Mouse (Mus musculus): ENCODE measurements around the gene Dguok.

The Dguok gene

GRCm38 (mm10) chr6:83455328-83456130, 51.2 kb downstream of the Dguok start:
- no peak for DNase-seq

- no peak for DNase-seq
These were observed 53.1 kb downstream of the Dguok start for GRCm38 (mm10) chr6:83453706-83454105.

- no peak for DNase-seq
These were observed 56.1 kb downstream of the Dguok start for GRCm38 (mm10) chr6:83450451-83451303.

GRCm38 (mm10) chr6:83449440-83449839, 57.3 kb downstream of the Dguok start:
- no peak for DNase-seq

DNA sequence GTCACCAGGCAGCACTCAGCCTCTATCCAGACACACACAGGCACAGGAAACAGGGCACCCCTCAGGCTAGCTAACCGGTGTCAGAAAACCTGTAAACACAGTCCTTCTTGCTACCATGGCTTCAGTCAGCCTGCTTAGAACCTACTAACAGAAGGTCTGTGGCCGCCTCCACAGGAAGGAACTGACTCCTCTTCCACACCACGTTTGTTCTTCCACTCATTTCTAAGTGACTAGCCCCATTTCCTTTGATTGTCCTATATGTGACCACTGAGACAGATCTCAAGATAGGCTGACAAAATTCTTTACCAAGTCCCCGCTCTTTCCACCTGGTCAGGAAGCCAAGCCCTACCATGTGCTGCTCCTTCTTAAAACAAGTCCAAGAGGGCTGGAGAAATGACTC, 57.9 kb downstream of the Dguok start:
- no peak for DNase-seq

- DNase-seq: no peak
These were observed 59.7 kb downstream of the Dguok start for GRCm38 (mm10) chr6:83447031-83447430.

DNA sequence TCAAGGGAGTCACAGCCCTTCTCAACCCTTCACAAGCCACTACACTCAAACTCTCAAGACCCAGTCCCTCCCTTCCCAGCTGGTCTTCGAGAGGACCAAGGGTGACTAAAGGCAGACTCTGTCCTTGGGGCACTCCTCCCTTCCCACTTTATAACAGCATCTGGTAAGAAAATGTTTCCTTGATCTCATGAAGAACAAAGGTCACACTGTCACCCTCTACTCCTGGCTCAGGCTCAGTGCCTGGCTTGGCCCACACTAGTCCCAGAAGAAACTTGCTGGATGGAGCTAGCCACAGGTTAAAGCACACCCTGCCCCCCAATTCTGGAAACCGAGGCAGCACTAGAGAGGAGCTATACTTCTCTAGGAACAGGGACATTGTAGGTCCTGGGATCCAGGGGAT, 61.0 kb downstream of the Dguok start:
- DNase-seq: peak in 1 of 2 experiments; percentile 59

GRCm38 (mm10) chr6:83443441-83444340, 63.1 kb downstream of the Dguok start:
- peak; percentile 93 to 95 for DNase-seq

DNA sequence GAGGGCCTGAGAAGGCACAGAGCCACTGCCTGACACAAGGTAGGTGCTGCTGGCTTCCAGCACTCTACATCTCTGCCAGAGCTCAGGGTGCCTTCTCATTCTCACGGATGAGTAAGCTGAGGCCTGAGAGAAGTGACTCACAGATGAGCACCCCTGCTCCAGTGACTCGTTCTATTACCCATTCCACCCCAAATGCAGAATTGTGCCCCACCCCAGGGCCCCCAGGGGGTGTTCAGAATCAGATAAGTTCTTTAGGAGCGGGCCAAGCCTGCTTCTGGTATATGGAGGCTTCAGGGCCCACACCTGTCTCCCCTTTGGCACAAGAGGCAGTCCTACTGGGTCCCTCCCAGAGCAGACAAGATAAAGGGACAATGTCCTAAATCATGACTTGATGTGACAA, 64.1 kb downstream of the Dguok start:
- no peak for DNase-seq

DNA sequence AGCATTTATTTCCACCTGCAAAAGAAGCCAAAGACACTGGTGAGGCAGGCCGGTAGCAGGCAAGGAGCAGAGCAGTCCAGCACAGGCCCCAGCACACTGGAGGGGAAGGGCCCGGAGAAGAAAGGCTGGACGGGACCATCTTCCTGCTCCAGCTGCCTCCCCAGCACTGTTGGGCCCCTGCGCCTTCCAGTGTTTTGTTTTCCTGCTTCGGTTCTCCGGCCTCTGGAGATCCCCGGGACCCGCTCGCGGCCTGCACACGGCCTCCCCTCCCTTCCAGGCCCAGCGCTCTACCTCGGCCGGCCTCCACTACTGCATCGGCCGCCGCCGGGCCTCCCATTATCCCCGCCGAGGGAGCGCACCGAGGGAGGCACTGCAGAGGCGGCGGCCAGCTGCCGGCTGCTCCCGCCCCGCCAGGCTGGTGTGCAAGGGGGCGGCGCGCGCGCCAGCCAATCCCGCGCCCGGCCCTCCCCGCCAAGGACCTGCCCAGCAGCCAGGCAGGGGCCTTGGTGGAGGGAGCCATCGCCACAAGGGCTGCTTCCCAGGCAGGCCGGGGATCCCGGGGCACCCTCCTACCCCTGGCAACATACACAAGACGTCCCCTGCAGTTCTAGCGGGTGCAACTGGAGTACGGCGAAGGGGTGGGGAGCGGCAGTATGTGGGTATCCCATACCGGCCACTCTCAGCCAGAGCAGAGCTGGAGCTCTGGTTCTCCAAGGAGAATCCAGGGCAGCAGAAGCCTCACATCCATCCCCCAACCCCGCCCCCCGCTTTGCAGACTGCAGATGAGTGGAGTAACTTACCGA, 65.3 kb downstream of the Dguok start:
- peak; percentile 89 to 90 for DNase-seq

DNA sequence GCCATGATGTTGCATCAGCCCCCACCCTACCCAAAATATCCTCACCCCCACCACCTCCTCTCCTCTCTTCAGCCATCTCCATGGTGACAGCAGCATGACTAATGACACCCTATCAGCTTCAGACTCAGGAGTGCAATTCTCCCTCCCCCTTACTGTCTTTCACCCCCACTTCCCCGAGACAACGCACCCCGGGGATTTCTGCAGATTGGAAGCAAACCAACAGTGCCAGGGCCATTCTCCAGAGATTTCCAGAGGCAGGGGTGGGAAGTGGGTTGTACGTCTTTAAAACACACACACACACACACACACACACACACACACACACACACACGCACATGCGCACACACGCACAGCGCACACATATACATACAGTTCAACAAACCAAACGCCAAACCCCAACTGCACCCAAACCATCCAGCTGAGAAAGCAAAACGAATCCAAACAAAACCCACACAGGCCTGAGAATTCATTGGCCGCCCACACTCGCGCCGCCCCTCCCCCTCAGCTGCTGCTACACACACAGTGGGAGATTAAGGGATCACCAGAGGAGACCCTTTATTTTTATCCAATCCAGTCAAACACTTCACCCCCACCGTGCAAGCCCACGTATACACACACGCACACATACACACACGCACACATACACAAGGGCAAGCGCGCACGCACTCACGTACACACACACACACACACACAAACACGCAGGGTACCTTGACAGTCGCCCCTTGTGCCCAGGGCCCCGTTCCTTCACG, 66.1 kb downstream of the Dguok start:
- DNase-seq: peak; percentile 55 to 62

DNA sequence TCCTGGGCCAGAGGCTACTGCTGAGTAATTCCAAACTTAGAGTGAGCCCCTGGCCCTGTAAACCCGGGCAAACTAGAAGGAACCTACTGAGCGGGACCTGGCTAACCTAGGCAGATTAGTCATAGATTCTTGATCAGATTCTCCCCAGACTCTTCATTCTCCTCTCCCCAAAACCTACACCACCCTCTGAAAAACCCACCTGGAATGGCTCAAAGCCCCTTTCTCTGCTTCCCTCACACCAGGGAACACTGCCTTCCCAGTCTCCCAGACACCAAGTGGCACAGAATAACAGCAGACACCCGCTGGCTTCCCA, 66.6 kb downstream of the Dguok start:
- DNase-seq: no peak

DNA sequence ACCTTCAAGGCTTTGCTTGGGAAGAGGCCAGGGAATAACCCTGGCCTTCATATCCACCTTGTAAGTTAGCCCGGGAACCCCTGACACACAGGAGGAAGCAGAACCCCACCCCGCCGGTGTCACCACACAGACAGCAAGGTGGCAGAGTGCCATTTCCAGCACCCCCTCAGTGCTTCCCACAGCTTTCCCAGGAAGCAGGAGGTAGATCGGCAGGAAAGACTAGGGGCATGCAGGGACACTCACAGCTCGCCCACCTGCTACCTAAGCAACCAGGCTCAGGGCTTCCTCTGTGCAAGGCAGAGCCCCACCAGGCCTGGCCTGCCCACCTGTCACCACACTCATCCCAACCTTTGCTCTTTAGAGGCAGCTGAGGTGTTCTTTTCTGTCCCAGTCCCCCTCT, 67.0 kb downstream of the Dguok start:
- no peak for DNase-seq

DNA sequence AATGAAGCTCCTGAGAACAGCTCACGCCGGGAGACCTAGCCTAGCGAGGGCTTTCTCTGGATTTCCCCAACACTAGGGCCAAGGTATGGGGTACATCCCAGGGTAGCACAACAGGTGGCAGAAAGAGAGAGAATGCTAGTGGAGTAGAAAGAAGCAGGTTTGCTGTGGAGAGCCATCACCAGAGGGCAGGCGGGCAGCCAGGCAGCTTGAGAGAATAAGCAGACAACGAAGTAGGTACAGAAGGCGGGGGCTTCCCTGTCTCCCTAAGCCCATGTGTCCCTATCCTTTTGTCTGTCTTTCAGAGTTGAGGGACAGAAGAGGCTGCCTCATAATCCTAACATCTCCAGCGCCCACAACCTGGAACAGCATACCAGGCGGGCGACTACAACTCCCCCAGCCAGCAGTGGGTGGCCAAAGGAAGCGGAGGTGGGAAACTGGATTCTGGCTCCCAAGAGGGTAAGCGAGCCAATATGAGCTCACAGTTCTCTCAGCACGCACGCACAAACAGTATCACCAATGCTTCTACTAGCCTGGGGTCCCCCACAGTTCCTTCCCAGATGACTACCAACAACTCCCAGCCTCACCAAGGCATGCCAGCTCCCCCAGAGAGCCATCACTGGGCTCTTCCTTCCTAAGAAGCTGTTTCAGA, 67.5 kb downstream of the Dguok start:
- no peak for DNase-seq

DNA sequence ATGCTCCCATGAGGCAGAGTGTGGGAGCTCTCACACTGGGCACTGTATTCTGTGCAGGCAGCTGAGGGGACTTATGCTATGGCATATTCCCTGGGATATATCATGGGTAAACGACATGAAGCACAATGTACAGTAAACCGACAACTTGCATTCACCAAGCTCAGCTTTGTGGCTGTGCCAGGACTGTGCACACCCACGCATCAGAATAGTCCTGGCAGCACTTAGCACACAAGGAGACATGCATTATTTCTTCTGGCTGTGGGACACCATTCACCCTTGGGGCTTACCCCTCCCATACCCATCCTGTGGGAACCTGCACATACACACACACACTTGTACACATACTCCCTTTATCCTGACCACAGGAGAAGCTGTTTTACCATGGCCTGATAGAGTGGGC, 68.2 kb downstream of the Dguok start:
- no peak for DNase-seq

GRCm38 (mm10) chr6:83437802-83438201, 69.0 kb downstream of the Dguok start:
- DNase-seq: no peak

- DNase-seq: no peak
These were observed 69.5 kb downstream of the Dguok start for GRCm38 (mm10) chr6:83437225-83437624.

DNA sequence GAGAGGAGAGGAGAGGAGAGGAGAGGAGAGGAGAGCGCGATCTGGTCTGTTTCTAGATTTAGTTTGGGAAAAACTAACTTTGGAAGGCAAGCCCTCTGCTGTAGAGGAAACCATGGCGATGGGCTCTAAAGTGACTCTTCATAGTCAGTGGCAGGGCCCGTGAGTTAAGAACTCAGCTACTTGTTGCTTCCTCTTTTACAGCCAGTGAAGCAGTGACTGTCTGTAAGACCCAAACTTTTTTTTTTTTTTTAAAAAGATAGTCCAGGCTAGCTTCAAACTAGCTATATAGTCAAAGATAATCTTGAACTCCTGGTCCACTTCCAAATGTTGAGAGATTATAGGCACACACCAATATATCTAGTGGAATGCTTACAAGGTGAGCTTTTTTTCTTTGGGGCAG, 70.2 kb downstream of the Dguok start:
- no peak for DNase-seq

- DNase-seq: no peak
These were observed 71.6 kb downstream of the Dguok start for GRCm38 (mm10) chr6:83435174-83435573.

DNA sequence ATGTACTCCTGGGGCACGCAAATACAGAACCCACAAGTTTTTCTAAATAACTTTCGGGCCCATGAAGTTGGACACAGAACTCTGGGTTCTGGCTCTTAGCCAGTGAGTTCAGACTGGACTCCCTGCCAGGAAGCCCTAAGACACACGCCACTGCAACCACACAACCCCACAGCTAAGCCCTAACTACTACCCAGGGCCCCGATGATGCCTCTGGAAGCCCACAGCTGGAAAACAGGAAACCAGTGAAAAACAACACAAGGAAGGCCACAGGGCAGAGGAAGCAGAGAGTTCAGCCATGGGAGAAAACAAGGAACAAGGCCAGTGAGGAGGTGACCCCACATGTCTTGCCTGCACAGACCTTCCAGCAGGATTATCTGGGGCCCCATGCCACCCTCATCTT, 73.2 kb downstream of the Dguok start:
- no peak for DNase-seq

- DNase-seq: no peak
These were observed 73.8 kb downstream of the Dguok start for GRCm38 (mm10) chr6:83432966-83433365.
